Mouse (Mus musculus) small intestine, adult 2 months (tissue): Measurements from ENCODE around the gene Vgll4.

Experiments used
- CTCF ChIP-seq: fragments of 200-500 bp; IDR thresholded peaks from 2 replicates; pipeline ENCODE4 v1.5.1; 2012; ENCODE audit warnings: low read depth, mild to moderate bottlenecking, control low read depth, inconsistent platforms, low read length, moderate library complexity, mixed read lengths; ENCODE audit not compliant: insufficient replicate concordance, insufficient read length; ENCODE audit errors: extremely low read depth
- POLR2A ChIP-seq: fragments of 200-500 bp; IDR thresholded peaks from 2 replicates; pipeline ENCODE4 v1.6.1; 2012; ENCODE audit warnings: low read depth, mild to moderate bottlenecking, control low read depth, inconsistent platforms, low read length, moderate library complexity

DNA sequence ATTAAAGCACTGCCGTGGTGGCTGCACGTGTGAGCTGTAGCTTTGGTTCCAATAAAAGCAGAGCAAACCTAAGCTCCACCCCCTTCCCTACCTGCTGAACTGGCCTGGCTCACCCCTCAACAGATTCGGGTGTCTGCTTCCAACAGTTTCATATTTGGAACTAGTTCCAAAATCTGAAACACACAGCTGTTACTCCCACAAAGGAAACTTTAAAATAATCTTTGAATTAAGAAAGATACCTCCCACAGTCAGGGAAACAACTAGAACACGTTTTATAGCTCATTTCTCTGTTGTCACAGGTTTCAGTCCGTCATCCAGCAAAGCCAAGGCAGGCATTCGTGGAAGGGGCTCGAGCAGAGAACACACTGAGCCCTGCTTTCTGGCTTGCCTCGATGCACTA lies 23.9 kb upstream of the Vgll4 start:
- no peak for TF ChIP-seq CTCF
- TF ChIP-seq POLR2A, result no peak
